Mouse (Mus musculus) liver, adult 2 months (tissue): ENCODE data around the gene Psma6.

Experiments used
- CTCF ChIP-seq: fragments of 200-500 bp; IDR thresholded peaks from 2 replicates; pipeline ENCODE4 v1.5.1; 2011; ENCODE audit warnings: low read depth, low read length, control low read depth
- POLR2A ChIP-seq: fragments of 200-500 bp; IDR thresholded peaks from 2 replicates; pipeline ENCODE4 v1.6.1; 2011; ENCODE audit warnings: low read length, control low read depth; ENCODE audit not compliant: insufficient read depth; ENCODE audit errors: extremely low read depth

- no peak for TF ChIP-seq CTCF
- no peak for TF ChIP-seq POLR2A
These were observed 36.2 kb downstream of the Psma6 start for GRCm38 (mm10) chr12:55420220-55420619.
